Mouse (Mus musculus): ENCODE data around the gene Agpat4.

DNA sequence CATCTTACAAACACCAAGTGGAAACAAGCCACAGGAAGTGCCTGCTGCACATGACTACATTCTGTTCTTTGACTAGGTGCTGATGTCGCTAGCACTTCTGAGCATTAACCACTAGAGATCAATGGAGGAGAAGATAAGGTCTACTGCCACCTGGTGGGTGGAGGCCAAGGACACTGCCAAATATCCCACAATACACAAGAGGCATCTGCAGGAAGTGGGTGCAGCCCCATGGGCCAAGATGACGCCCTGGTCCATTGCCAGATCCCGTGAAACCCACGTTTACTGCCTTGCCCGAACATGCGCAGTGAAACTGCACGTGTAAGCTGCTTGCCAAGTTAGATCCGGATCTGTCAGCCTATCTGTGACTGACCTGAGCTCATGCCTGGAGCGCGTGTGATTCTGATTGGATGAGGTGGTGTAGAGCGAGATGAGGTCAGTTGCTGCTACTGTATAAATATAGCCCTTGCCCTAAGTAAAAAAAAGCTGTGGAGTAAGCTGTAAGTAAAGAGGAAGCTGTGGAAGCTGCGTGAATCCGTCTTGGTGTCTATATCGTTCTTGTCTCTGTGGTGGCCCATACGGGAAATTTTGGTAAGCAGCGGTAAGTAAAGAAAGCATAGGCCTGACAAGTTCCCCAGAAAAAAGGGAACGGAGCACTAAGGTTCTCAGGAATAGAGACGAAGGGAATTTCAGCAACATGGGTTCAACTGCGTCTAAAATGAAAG is 131.4 kb downstream of the Agpat4 start:
- TF ChIP-seq CTCF (IDR thresholded peaks at IDR 0.05; ENCODE audit: low read depth) (peak; percentile 16; the same call in 1 of the 2 replicates), EP300 (IDR thresholded peaks at IDR 0.05; ENCODE audit: low read depth) (no peak)

Data from heart, postnatal 0 days (tissue).